ENCODE assay signal across 11 mouse cellular contexts in the genomic region with DNA sequence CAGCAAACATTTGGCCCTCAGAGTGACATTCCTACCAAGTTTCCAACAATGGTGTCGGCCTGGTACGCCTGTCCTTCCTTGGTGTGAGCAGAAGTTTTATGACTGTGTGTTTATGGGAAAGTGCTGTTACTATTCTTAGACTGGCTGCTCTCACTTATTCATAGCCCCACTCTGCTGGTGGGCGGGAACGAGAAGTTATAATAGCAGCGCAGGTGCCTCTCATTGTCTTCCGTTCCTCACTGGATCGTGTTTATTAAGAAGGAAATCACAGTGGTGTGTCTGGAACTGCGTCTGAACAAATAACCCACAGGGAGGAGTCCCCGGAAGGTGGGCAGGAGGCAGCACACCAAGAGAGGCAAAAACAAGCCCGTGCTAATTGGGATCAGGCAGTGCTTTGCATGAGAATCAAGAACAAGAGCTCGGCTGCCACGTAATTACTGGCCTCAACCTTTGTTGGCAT.
DNase-seq lines count a peak whose midpoint lies in the region; ATAC-seq and TF ChIP-seq lines count a peak whose summit lies in the region.
"Had no signal": no experiment of that assay in that cellular context is flagged by ENCODE, and none has a peak within 500 bp of the region (broad histone marks: within the 10 kb centered on the region; RNA-seq: fewer than 3 reads in every experiment).

No protein-coding gene starts in this region.

- H3K27me3 ChIP-seq in limb, embryonic 14.5 days (ENCODE audit: control insufficient read depth, insufficient read depth, low read length), result no peaks in the 10 kb centered on the region

- no peak overlapping the region for H3K27ac ChIP-seq in limb, embryonic 14.5 days (replicated peaks; ENCODE audit: low read depth, low read length)
- H3K27ac ChIP-seq: midbrain, embryonic 10.5 days had no signal

- peaks cover 3% of the 10 kb centered on the region for H3K4me1 ChIP-seq in limb, embryonic 14.5 days (ENCODE audit: control insufficient read depth, insufficient read depth, low read length)

- H3K9ac ChIP-seq in limb, embryonic 14.5 days (ENCODE audit: low read depth, low read length, severe bottlenecking), result no peak overlapping the region

- H3K4me2 ChIP-seq in limb, embryonic 14.5 days (replicated peaks; ENCODE audit: low read depth, low read length, severe bottlenecking), result no peak overlapping the region

- DNase-seq in left cerebral cortex, adult 9 months (ENCODE audit: low spot score in 2 of 2), result peak; percentile 9 to 15
- DNase-seq in left cerebral cortex, postnatal 36 days (ENCODE audit: low spot score in 2 of 2), result no peak
- DNase-seq in ES-CJ7 (ENCODE audit: low read depth, low spot score), result peak; percentile 25
- peak; percentile 41 to 47 for DNase-seq in heart, adult 9 months (ENCODE audit: low spot score in 2 of 2)
- peak; percentile 29 for DNase-seq in limb, embryonic 14.5 days (ENCODE audit: low spot score)
- DNase-seq in kidney, adult 18-20 months, result no peak
- no peak for DNase-seq in gastrocnemius, postnatal 14 days
- DNase-seq in urinary bladder, adult 18-20 months (ENCODE audit: low spot score in 2 of 2), result no peak
- DNase-seq: gastrocnemius, postnatal 10 days; layer of hippocampus, postnatal 36 days had no signal

- no peak for TF ChIP-seq POLR2A in limb, embryonic 14.5 days (IDR thresholded peaks at IDR 0.05; ENCODE audit: borderline replicate concordance, extremely low read depth, insufficient read depth, insufficient read length)

- WGBS in limb, embryonic 14.5 days, result 15% methylated on average over 12 of the region's 12 CpGs

- ATAC-seq in limb, embryonic 14.5 days (ENCODE audit: low FRiP score, low read depth), result no peak; the same call in 1 of the 2 replicates

- H3K4me3 ChIP-seq in limb, embryonic 14.5 days (replicated peaks; ENCODE audit: low read length), result no peak overlapping the region
- H3K4me3 ChIP-seq: midbrain, embryonic 10.5 days had no signal

- H3K9me3 ChIP-seq in limb, embryonic 14.5 days (ENCODE audit: control insufficient read depth, low read length), result no peaks in the 10 kb centered on the region

- intact Hi-C loops in left cerebral cortex, postnatal 36 days (cut with DNase I), result loop anchor here (5.0 to 10.0 kb wide), 4 partner anchors 431 to 1464 kb away; partner anchors contain the start of gene Maf
- intact Hi-C loops in gastrocnemius, postnatal 14 days (cut with DNase I; ENCODE audit: low total_unique reads), result loop anchor here (5.0 kb wide), 2 partner anchors 36 to 201 kb away; no protein-coding TSS in a partner anchor

- no peaks in the 10 kb centered on the region for H3K36me3 ChIP-seq in limb, embryonic 14.5 days (ENCODE audit: control insufficient read depth, insufficient read depth, low read length)
- H3K36me3 ChIP-seq: midbrain, embryonic 10.5 days had no signal

Comparison
In these comparisons a context has a peak if more than half of its experiments do, and no peak if none do; other contexts are left out.
1. DNase-seq: peak in left cerebral cortex, adult 9 months (2 of 2), ES-CJ7 (single experiment), heart, adult 9 months (2 of 2) and limb, embryonic 14.5 days (single experiment); none in left cerebral cortex, postnatal 36 days (0 of 2), kidney, adult 18-20 months (single experiment), gastrocnemius, postnatal 14 days (single experiment) and urinary bladder, adult 18-20 months (0 of 2).